Mouse (Mus musculus) retina, embryonic 14.5 days (tissue): ENCODE data around the gene Gfpt2.
A peak's percentile ranks its signal among the peaks of the same experiment; 100 is the strongest.
"Not testable (repeated sequence)": the region's sequence is repeated elsewhere in the genome, so short reads cannot be mapped to it uniquely, and the experiment has no call there.

ENCODE experiments used
- DNase-seq: peaks from one replicate; pipeline ENCODE4 v3.0.0-alpha.2; 2015; ENCODE audit warnings: low spot score

Gene Gfpt2

GRCm38 (mm10) chr11:49793619-49794341 lies at the start of gene Gfpt2:
TSS of gene Gfpt2 (plus strand) at chr11:49794178.
- DNase-seq = peak; percentile 90

GRCm38 (mm10) chr11:49744981-49745380 lies 49.0 kb upstream of the Gfpt2 start:
- no peak for DNase-seq

GRCm38 (mm10) chr11:49745839-49746238 lies 48.1 kb upstream of the Gfpt2 start:
- DNase-seq = no peak

GRCm38 (mm10) chr11:49746756-49747155 lies 47.2 kb upstream of the Gfpt2 start:
- no peak for DNase-seq

DNA sequence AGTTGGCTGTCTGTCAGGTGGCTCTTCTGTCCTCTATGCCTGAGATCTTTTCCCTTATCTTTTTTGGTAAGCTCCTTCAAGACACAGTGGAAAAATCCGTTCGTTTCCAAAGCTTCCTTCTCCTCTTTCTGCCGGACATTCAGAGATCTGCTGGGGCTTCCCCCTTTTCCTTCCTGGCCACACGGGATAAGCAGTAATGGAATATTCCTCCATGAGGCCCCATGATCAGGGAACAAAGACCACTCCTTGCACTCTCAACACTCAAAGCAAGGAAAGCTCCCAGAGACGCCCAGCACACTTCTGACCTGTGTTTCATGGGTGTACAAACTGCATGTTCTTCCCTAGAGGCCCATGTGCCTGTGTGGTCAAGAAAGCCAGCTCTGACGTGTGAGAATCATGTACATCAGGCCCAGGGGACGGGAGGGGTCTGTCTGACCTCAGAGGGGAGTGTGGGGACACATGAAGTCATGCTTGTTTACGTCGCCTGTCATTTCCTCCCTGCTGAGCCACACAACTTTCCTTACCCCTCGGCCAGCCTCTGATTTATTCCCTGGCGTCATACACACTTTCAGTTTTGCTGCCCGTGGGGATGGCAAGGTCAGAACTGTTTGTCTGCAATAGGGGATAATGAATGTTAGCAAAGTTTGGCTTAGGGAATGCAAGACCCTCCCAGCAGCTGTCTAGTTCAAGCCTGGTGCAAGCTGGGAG lies 38.9 kb upstream of the Gfpt2 start:
- DNase-seq = no peak

DNA sequence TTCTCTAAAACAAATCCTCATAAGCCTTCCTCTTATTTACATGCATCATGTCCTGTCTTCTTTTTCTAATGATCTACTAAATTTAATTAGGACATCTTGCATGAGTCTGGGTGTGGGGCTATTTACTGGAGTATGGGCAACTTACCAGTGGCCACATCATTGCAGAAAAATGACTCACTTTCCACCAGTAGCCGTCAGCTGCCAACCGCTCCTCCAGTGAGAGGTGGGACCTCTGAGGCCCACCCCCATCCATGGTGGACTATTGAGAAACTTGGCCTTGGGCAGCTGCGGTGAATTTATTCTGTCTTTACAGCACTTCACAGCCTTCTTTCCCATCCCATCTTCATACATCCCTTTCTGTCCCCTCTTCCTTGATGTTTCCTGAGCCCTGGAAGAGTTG lies 35.9 kb upstream of the Gfpt2 start:
- DNase-seq = no peak

DNA sequence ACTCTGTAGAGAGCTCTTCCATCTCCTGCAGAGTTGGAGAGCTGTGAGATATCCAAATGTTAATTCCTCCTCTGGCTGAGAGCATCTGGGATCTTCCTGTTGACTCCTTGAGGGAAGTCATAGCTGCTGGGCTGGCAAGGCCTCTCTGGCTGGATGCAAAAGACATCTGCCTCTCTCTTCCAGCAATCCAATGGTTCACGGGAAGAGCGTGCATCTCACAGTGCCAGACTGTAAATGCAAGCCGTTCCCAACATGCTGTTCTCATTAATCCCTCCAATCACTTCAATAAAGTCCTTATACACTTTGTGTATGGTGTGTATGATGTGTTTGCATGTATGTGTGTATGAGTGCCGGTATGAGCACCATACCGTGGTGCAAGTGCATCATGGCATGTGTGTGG lies 32.8 kb upstream of the Gfpt2 start:
- DNase-seq = no peak

DNA sequence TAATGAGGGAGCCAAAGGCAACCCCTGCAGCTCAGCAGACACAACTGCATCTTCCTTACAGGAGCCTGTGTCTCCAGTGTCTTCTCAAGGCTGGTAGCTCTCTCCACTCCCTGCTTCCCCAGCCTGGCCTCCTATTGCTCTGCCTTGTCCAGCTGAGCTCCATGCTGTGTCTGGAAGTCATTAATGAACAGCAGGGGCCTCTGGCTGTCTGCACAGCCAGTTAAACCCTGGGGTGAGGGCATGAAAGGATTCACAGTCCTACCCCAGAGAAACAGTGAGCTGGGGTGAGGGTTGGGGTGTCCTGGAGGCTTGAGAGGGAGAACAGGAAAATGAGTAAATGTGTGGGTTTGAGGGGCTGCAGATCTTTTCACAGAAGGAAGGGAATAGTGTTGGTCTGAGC lies 30.4 kb upstream of the Gfpt2 start:
- no peak for DNase-seq

DNA sequence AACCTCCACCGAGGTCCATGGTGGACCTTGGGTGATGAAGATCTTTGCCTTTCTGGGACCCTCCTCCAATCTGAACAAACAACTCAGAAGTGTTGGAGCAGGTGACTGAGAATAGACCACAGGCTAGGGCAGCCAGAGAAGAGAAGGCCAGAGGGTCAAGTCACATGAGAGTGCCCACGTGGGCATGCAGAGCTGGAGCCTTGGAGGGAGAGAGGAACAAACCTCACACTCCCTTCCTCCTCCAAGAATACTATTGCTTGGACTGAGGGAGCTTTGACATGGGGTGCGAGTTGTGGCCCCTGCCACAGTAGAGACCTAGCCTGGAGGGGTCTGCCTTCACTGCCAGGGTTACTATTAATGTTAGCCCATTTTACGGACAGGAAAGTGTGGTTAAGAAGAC lies 30.0 kb upstream of the Gfpt2 start:
- no peak for DNase-seq

GRCm38 (mm10) chr11:49764639-49765299 lies 29.2 kb upstream of the Gfpt2 start:
- peak; percentile 30 for DNase-seq

DNA sequence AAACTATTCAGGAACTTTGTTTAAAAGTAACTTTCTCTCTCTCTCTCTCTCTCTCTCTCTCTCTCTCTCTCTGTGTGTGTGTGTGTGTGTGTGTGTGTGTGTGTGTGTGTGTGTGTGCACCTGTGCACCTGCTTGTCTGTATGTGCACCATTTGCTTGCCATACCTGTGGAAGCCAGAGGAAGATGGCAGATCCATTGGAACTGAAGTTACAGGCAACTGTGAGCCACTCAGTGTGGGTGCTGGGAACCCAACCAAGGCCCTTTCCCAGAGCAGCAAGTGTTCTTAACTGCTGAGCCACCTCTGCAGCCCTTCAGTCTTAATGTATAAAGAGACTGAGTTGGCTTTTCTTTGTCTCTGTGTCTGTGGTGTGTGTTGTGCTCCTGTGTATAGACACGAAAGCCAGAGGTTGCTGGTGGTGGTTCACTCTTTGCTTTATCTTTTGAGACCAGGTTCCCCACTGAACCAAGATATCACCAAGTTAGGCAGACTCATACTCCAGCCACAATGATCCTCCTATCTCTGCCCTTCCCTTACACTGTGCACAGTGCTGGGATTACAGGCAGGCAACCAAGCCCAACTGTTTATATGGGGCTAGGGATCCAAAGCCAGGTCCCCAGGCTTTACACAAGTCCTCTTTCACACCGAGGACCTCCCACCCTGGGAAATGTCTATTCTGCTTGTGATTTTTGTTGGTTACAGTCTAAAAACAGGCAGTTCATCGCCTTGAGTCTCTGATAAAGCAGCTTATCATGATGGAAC lies 28.4 kb upstream of the Gfpt2 start:
- DNase-seq = no peak

DNA sequence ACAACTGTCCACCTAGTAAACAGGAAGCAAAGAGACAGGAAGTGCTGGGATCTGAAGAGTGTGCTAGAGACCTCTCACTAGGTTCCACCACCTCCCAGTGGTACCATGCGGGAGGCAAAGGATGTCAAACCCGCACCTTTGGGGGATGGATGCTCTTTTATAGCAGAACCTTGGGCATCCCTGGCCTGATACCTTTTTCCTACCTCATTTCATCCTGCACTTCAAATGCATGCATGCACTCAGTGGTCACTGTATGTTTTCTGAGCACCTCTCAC lies 27.9 kb upstream of the Gfpt2 start:
- DNase-seq = no peak

DNA sequence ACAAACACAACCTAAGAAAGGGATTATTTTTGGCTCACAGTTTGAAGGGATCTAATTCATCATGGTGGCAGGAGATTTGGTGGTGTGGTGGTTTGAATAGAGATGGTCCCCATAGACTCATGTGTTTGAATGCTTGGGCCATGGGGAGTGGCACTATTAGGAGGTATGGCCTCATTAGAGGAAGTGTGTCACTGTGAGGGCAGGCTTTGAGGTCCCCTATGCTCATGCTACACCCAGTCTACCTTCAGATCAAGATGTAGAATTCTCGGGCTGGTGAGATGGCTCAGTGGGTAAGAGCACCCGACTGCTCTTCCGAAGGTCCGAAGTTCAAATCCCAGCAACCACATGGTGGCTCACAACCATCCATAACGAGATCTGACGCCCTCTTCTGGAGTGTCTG lies 26.5 kb upstream of the Gfpt2 start:
- DNase-seq = not testable (repeated sequence)

DNA sequence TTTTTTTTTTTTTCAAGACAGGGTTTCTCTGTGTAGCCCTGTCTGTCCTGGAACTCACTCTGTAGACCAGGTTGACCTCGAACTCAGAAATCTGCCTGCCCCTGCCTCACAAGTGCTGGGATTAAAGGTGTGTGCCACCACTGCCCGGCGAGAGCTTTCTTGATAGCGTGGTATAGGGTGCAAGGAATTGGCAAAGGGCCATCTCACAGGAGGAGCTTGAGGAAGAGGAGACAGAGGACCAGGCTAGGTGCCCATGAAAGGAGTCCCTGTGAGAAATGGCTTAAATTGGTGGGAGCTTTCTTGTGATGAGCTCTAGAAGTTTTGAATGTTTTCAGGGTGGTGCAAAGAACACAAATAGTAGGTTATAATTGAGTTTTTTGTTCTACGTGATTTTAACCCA lies 25.2 kb upstream of the Gfpt2 start:
- no peak for DNase-seq

GRCm38 (mm10) chr11:49770676-49771550 lies 23.1 kb upstream of the Gfpt2 start:
- no peak for DNase-seq

- DNase-seq = no peak
These were observed 21.7 kb upstream of the Gfpt2 start for GRCm38 (mm10) chr11:49772251-49772650.

DNA sequence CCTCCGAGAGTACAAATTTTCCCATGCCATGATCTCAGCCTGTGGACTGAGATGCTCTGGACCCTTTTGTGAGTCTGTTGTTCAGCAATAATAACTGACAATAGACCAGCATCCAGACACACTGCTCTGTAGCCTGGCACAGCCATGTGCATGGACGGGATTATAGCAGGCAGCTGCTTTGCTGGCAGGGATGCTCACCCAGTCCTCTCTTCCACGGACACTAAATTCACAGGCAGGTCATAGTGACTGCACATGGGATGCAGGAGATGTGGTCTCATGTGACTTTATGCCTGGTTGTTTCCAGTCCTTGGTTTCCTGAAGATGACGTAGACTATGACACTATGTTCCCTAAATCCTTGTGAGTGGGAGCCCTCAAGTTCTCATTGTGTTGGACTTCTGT lies 19.1 kb upstream of the Gfpt2 start:
- no peak for DNase-seq

- DNase-seq = no peak
These were observed 15.1 kb upstream of the Gfpt2 start for GRCm38 (mm10) chr11:49778844-49779243.

DNA sequence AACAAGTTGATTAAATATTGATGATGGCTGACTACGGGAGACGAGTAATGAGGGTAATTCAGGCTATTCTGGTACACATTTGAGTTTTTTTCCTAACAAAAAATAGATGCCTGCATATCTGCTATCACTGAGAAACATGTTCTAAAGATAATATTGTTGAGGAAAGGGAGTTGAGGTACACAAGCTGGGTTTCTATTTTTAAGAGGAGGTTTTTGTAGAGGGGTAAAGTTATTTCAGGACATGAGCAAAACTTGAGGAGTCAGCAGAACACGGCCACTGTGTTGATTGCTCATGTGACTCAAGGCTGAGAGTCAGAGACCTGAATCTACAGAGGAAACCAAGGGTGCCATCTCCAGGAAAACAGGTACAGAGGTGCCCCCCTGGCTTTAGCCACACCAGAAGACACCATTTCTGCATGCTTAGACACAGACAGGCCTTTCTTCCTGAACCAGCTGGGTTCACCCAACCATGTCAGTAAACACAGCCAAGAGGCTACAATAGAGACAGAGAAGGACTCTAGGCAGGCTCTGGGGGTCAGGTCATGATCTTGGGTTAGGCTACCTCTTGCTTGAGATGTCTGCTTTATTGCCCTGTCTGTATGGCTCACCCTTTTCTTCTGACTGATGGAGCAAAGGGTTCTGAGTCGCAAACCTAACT lies 13.7 kb upstream of the Gfpt2 start:
- DNase-seq = no peak

DNA sequence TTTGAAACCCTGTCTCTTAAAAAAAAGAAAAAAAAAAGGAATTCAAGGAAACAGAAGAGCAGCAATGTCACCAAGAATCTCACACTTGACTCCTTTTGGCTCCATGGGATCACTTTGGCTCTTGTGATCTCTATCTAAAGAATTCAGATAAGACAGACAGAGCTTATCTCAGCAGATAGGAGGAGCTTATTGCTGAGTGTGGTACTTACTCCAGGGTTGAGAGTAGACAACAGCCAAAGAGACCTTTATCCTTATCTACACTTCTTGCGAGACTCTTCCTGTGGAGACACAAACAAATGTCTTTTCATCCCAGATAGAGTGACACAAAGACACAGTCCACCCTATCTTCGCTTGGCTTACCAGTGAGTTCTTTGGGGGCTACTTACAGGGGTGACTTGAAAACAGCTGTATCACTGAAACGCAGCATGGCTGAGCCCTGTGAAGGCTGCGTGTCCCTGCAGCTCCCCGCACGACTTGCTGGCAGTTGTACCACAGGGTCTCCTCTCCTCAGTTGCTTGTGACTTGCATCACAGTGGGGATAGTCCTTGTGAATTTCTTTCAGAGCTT lies 12.1 kb upstream of the Gfpt2 start:
- DNase-seq = no peak

- peak; percentile 36 for DNase-seq
These were observed 847 bp upstream of the Gfpt2 start for GRCm38 (mm10) chr11:49793131-49793530.
